Mouse (Mus musculus) liver, embryonic 13.5 days (tissue): ENCODE data around the gene Ppp1r12b. TPM values are rescaled to one million over a fixed set of nuclear protein-coding genes. Genes with fewer than 3 reads are reported as not detected.
A peak's percentile ranks its signal among the peaks of the same experiment; 100 is the strongest.

ENCODE experiments used
- ATAC-seq: fragments of 200-750 bp; cut with Nextera tagmentation; 2 replicates; pipeline ENCODE4 v1.8.0; 2017; ENCODE audit warnings: low read depth, mild to moderate bottlenecking, moderate number of reproducible peaks, moderate library complexity
- DNase-seq: peaks from one replicate; pipeline ENCODE4 v3.0.0; 2022
- H3K27ac ChIP-seq: fragments of 300-500 bp; sonication (generic); 2 replicates; pipeline ENCODE4 v1.5.1; 2015; ENCODE audit warnings: moderate library complexity, mild to moderate bottlenecking, inconsistent platforms
- H3K27me3 ChIP-seq: fragments of 300-500 bp; sonication (generic); 2 replicates; pipeline ENCODE4 v1.6.1; 2015; ENCODE audit warnings: mild to moderate bottlenecking, inconsistent platforms
- H3K36me3 ChIP-seq: fragments of 300-500 bp; sonication (generic); 2 replicates; pipeline ENCODE4 v1.6.1; 2015; ENCODE audit warnings: mild to moderate bottlenecking, inconsistent platforms
- H3K4me1 ChIP-seq: fragments of 300-500 bp; sonication (generic); replicated peaks from 2 replicates; pipeline ENCODE4 v1.6.1; 2015; ENCODE audit warnings: inconsistent platforms
- H3K4me2 ChIP-seq: fragments of 300-500 bp; sonication (generic); 2 replicates; pipeline ENCODE4 v1.6.1; 2015; ENCODE audit warnings: inconsistent platforms, mild to moderate bottlenecking, moderate library complexity
- H3K4me3 ChIP-seq: fragments of 300-500 bp; sonication (generic); replicated peaks from 2 replicates; pipeline ENCODE4 v1.5.1; 2015; ENCODE audit warnings: mild to moderate bottlenecking, inconsistent platforms
- H3K9ac ChIP-seq: fragments of 300-500 bp; sonication (generic); 2 replicates; pipeline ENCODE4 v1.6.1; 2015; ENCODE audit warnings: mild to moderate bottlenecking, inconsistent platforms
- H3K9me3 ChIP-seq: fragments of 300-500 bp; sonication (generic); replicated peaks from 2 replicates; pipeline ENCODE4 v1.6.1; 2016; ENCODE audit warnings: inconsistent platforms
- WGBS: fragments of 180-500 bp; shearing (Covaris S2); methylation state at CpG from one replicate; pipeline ENCODE4 v1.1.7; 2015; ENCODE audit not compliant: insufficient replicate concordance; 5-methylcytosine and 5-hydroxymethylcytosine counted together
- polyA plus RNA-seq: library from polyadenylated mRNA; unstranded; fragments of >200 nt; fragmentation: Nextera tagmentation; extraction: Ambion mirVana; gene quantifications from 2 replicates; pipeline ENCODE4 v1.2.1, GENCODE M21; 2015

Gene Ppp1r12b
- 1.9 and 2.2 TPM in 2 replicates for polyA plus RNA-seq

- DNase-seq: peak; percentile 91
- ATAC-seq: peak; percentile 99
Observed at GRCm38 (mm10) chr1:134955637-134956176, at the start of gene Ppp1r12b. Gene Ppp1r12b, minus strand, starts transcription at chr1:134955942.

GRCm38 (mm10) chr1:135003346-135003745 is 47.6 kb upstream of the Ppp1r12b start:
- Histone ChIP-seq H3K36me3 (no peaks in the 10 kb centered on the region), H3K4me2 (no peak overlapping the region), H3K27ac (no peak overlapping the region), H3K9me3 (no peaks in the 10 kb centered on the region), H3K4me1 (no peaks in the 10 kb centered on the region), H3K9ac (no peak overlapping the region), H3K4me3 (no peak overlapping the region), H3K27me3 (no peaks in the 10 kb centered on the region)
- ATAC-seq (no peak), DNase-seq (no peak)
- WGBS: 66% methylated on average over 4 of the region's 4 CpGs

More at GRCm38 (mm10) chr1:134955637-134956176, at the start of gene Ppp1r12b:
- H3K4me2 ChIP-seq: peak within 1 kb of the TSS; percentile 91
- peak within 1 kb of the TSS; percentile 80 for H3K27ac ChIP-seq
- H3K27me3 ChIP-seq: no peaks in the 10 kb centered on the region
- H3K4me1 ChIP-seq: peaks cover 21% of the 10 kb centered on the region
- no peaks in the 10 kb centered on the region for H3K9me3 ChIP-seq
- H3K36me3 ChIP-seq: no peaks in the 10 kb centered on the region
- WGBS: 0% methylated on average over 39 of the region's 39 CpGs
- H3K4me3 ChIP-seq: peak within 1 kb of the TSS; percentile 92
- peak within 1 kb of the TSS; percentile 92 for H3K9ac ChIP-seq

GRCm38 (mm10) chr1:135000527-135000926 is 44.8 kb upstream of the Ppp1r12b start:
- Histone ChIP-seq H3K4me2 (no peak overlapping the region), H3K9ac (no peak overlapping the region), H3K27ac (no peak overlapping the region), H3K4me3 (no peak overlapping the region), H3K9me3 (no peaks in the 10 kb centered on the region), H3K36me3 (no peaks in the 10 kb centered on the region), H3K4me1 (no peaks in the 10 kb centered on the region), H3K27me3 (no peaks in the 10 kb centered on the region)
- WGBS: 39% methylated on average over 9 of the region's 9 CpGs
- DNase-seq (no peak), ATAC-seq (no peak)

- no peak overlapping the region for H3K4me2 ChIP-seq
- H3K9ac ChIP-seq: no peak overlapping the region
- H3K36me3 ChIP-seq: no peaks in the 10 kb centered on the region
- no peak for ATAC-seq
- 62% methylated on average over 8 of the region's 8 CpGs for WGBS
- no peaks in the 10 kb centered on the region for H3K9me3 ChIP-seq
- no peaks in the 10 kb centered on the region; the same call in 1 of the 2 replicates for H3K27me3 ChIP-seq
- no peak overlapping the region for H3K27ac ChIP-seq
- H3K4me1 ChIP-seq: no peaks in the 10 kb centered on the region
- DNase-seq: no peak
- no peak overlapping the region for H3K4me3 ChIP-seq
Observed at GRCm38 (mm10) chr1:134998231-134998630, 42.5 kb upstream of the Ppp1r12b start.

GRCm38 (mm10) chr1:134997568-134997967 is 41.8 kb upstream of the Ppp1r12b start:
- H3K27me3 ChIP-seq: no peaks in the 10 kb centered on the region; the same call in 1 of the 2 replicates
- H3K4me3 ChIP-seq: no peak overlapping the region
- no peak overlapping the region for H3K27ac ChIP-seq
- no peak for ATAC-seq
- no peak overlapping the region for H3K4me2 ChIP-seq
- H3K4me1 ChIP-seq: no peaks in the 10 kb centered on the region
- DNase-seq: no peak
- WGBS: 49% methylated on average over 5 of the region's 5 CpGs
- no peak overlapping the region for H3K9ac ChIP-seq
- H3K36me3 ChIP-seq: no peaks in the 10 kb centered on the region
- H3K9me3 ChIP-seq: no peaks in the 10 kb centered on the region

- no peak overlapping the region for H3K4me3 ChIP-seq
- H3K4me1 ChIP-seq: no peaks in the 10 kb centered on the region
- no peaks in the 10 kb centered on the region for H3K9me3 ChIP-seq
- H3K27ac ChIP-seq: no peak overlapping the region
- H3K4me2 ChIP-seq: no peak overlapping the region
- H3K36me3 ChIP-seq: no peaks in the 10 kb centered on the region
- WGBS: 73% methylated on average over 7 of the region's 7 CpGs
- no peak for ATAC-seq
- no peaks in the 10 kb centered on the region; the same call in 1 of the 2 replicates for H3K27me3 ChIP-seq
- DNase-seq: no peak
- H3K9ac ChIP-seq: no peak overlapping the region
Observed at GRCm38 (mm10) chr1:134996471-134996870, 40.7 kb upstream of the Ppp1r12b start.

- Histone ChIP-seq H3K4me1 (no peaks in the 10 kb centered on the region), H3K9me3 (no peaks in the 10 kb centered on the region), H3K27ac (no peak overlapping the region), H3K4me2 (no peak overlapping the region), H3K4me3 (no peak overlapping the region), H3K27me3 (peaks cover under 1% of the 10 kb centered on the region; the same call in 1 of the 2 replicates), H3K36me3 (no peaks in the 10 kb centered on the region), H3K9ac (no peak overlapping the region)
- ATAC-seq (0 out of 2 replicates have a peak, but pooled peaks have one; percentile 31), DNase-seq (peak; percentile 7)
- 10% methylated on average over 1 of the region's 1 CpGs for WGBS
Observed at GRCm38 (mm10) chr1:134995954-134996353, 40.2 kb upstream of the Ppp1r12b start.

- Histone ChIP-seq H3K27me3 (peaks cover 6% of the 10 kb centered on the region; the same call in 1 of the 2 replicates), H3K4me1 (no peaks in the 10 kb centered on the region), H3K4me3 (no peak overlapping the region), H3K4me2 (no peak overlapping the region), H3K36me3 (no peaks in the 10 kb centered on the region), H3K9me3 (no peaks in the 10 kb centered on the region), H3K9ac (no peak overlapping the region), H3K27ac (no peak overlapping the region)
- DNase-seq (no peak), ATAC-seq (no peak)
- 60% methylated on average over 4 of the region's 4 CpGs for WGBS
Observed at GRCm38 (mm10) chr1:134995437-134995836, 39.7 kb upstream of the Ppp1r12b start.

GRCm38 (mm10) chr1:134994739-134995138 is 39.0 kb upstream of the Ppp1r12b start:
- 47% methylated on average over 3 of the region's 3 CpGs for WGBS

GRCm38 (mm10) chr1:134992046-134992645 is 36.4 kb upstream of the Ppp1r12b start:
- Histone ChIP-seq H3K4me3 (no peak overlapping the region), H3K4me1 (peaks cover 11% of the 10 kb centered on the region), H3K9me3 (no peaks in the 10 kb centered on the region), H3K36me3 (no peaks in the 10 kb centered on the region), H3K9ac (no peak overlapping the region), H3K4me2 (no peak overlapping the region), H3K27ac (no peak overlapping the region), H3K27me3 (peaks cover 31% of the 10 kb centered on the region)
- DNase-seq (no peak), ATAC-seq (no peak)
- WGBS: 18% methylated on average over 8 of the region's 8 CpGs

More at GRCm38 (mm10) chr1:134994739-134995138, 39.0 kb upstream of the Ppp1r12b start:
- Histone ChIP-seq H3K9ac (no peak overlapping the region), H3K36me3 (no peaks in the 10 kb centered on the region), H3K27me3 (peaks cover 11% of the 10 kb centered on the region), H3K4me1 (no peaks in the 10 kb centered on the region), H3K9me3 (no peaks in the 10 kb centered on the region), H3K27ac (no peak overlapping the region), H3K4me2 (no peak overlapping the region), H3K4me3 (no peak overlapping the region)
- no peak for ATAC-seq
- no peak for DNase-seq

GRCm38 (mm10) chr1:134989372-134989771 is 33.6 kb upstream of the Ppp1r12b start:
- H3K27ac ChIP-seq: no peak overlapping the region
- peak; percentile 42 for DNase-seq
- peaks cover 43% of the 10 kb centered on the region for H3K27me3 ChIP-seq
- peaks cover 11% of the 10 kb centered on the region for H3K4me1 ChIP-seq
- WGBS: 7% methylated on average over 7 of the region's 7 CpGs
- H3K9me3 ChIP-seq: no peaks in the 10 kb centered on the region
- no peak for ATAC-seq
- no peaks in the 10 kb centered on the region for H3K36me3 ChIP-seq
- no peak overlapping the region for H3K9ac ChIP-seq
- no peak overlapping the region for H3K4me3 ChIP-seq
- H3K4me2 ChIP-seq: no peak overlapping the region

GRCm38 (mm10) chr1:134987962-134988341 is 32.2 kb upstream of the Ppp1r12b start:
- ATAC-seq (no peak), DNase-seq (no peak)
- no peaks in the 10 kb centered on the region for H3K9me3 ChIP-seq
- WGBS: 8% methylated on average over 14 of the region's 14 CpGs
- H3K27me3 ChIP-seq: peaks cover 43% of the 10 kb centered on the region
- H3K4me1 ChIP-seq: peaks cover 11% of the 10 kb centered on the region
- peak overlapping the region; percentile 44 for H3K4me3 ChIP-seq
- peak overlapping the region; percentile 67 for H3K4me2 ChIP-seq
- H3K36me3 ChIP-seq: no peaks in the 10 kb centered on the region
- H3K9ac ChIP-seq: peak overlapping the region; percentile 33; the same call in 1 of the 2 replicates
- no peak overlapping the region for H3K27ac ChIP-seq
